Mouse (Mus musculus): ENCODE measurements at regions not wholly inside any gene's neighbourhood (a gene's known extent, or its start where the extent isn't known, plus 50 kb on each side); places are given as distances from the start of the nearest gene placed in this dataset.

- H3K36me3 ChIP-seq (ENCODE audit: control insufficient read depth, insufficient read depth): no peaks in the 10 kb centered on the region
- H3K4me2 ChIP-seq (replicated peaks; ENCODE audit: low read depth): no peak overlapping the region
- no peak overlapping the region for H3K4me3 ChIP-seq (ENCODE audit: low read depth, low read length)
- H3K9ac ChIP-seq (ENCODE audit: low read depth, low read length): no peak overlapping the region
- 86% methylated on average over 5 of the region's 5 CpGs for WGBS
- H3K27me3 ChIP-seq (replicated peaks; ENCODE audit: control insufficient read depth, insufficient read depth, low read length): no peaks in the 10 kb centered on the region
- H3K27ac ChIP-seq (ENCODE audit: low read depth, low read length): no peak overlapping the region
- H3K9me3 ChIP-seq (ENCODE audit: control insufficient read depth): no peaks in the 10 kb centered on the region
- no peak for TF ChIP-seq CTCF (IDR thresholded peaks at IDR 0.05; ENCODE audit: low read depth)
- ATAC-seq: no peak
- no peaks in the 10 kb centered on the region for H3K4me1 ChIP-seq (replicated peaks; ENCODE audit: control insufficient read depth, insufficient read depth, low read length)
Measured at GRCm38 (mm10) chr8:7718898-7719696, 941.9 kb downstream of the Efnb2 start.

GRCm38 (mm10) chr8:7710764-7711163, 950.3 kb downstream of the Efnb2 start:
- Histone ChIP-seq H3K36me3 (ENCODE audit: control insufficient read depth, insufficient read depth) (no peaks in the 10 kb centered on the region), H3K4me3 (ENCODE audit: low read depth, low read length) (no peak overlapping the region), H3K4me2 (replicated peaks; ENCODE audit: low read depth) (no peak overlapping the region), H3K4me1 (replicated peaks; ENCODE audit: control insufficient read depth, insufficient read depth, low read length) (no peaks in the 10 kb centered on the region), H3K9me3 (ENCODE audit: control insufficient read depth) (no peaks in the 10 kb centered on the region), H3K27ac (ENCODE audit: low read depth, low read length) (no peak overlapping the region), H3K9ac (ENCODE audit: low read depth, low read length) (no peak overlapping the region), H3K27me3 (replicated peaks; ENCODE audit: control insufficient read depth, insufficient read depth, low read length) (no peaks in the 10 kb centered on the region)
- ATAC-seq: no peak
- WGBS: 75% methylated on average over 1 of the region's 1 CpGs
- no peak for TF ChIP-seq CTCF (IDR thresholded peaks at IDR 0.05; ENCODE audit: low read depth)

DNA sequence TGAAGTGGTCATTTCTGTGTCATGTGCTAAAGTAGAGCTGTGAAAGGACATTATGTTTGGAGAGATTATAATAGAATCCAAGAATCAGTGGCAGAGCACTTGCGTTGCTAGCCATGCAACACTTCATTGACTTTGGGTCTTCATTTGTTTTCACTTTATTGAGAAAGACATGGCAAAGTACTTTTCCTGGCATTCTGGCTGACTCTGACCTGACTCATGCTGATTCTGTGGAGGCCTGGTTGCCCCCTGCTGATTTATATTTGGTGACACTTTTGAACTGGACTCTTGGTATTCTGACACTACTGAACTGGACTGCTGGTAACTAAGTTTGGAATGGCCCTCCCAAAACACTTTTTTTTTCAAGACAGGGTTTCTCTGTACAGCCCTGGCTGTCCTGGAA, 951.6 kb downstream of the Efnb2 start:
- Histone ChIP-seq H3K9ac (ENCODE audit: low read depth, low read length) (no peak overlapping the region), H3K4me2 (replicated peaks; ENCODE audit: low read depth) (no peak overlapping the region), H3K4me3 (ENCODE audit: low read depth, low read length) (no peak overlapping the region), H3K27ac (ENCODE audit: low read depth, low read length) (no peak overlapping the region), H3K9me3 (ENCODE audit: control insufficient read depth) (no peaks in the 10 kb centered on the region), H3K4me1 (replicated peaks; ENCODE audit: control insufficient read depth, insufficient read depth, low read length) (no peaks in the 10 kb centered on the region), H3K36me3 (ENCODE audit: control insufficient read depth, insufficient read depth) (no peaks in the 10 kb centered on the region), H3K27me3 (replicated peaks; ENCODE audit: control insufficient read depth, insufficient read depth, low read length) (no peaks in the 10 kb centered on the region)
- no peak for ATAC-seq
- 94% methylated on average over 1 of the region's 1 CpGs for WGBS
- no peak for TF ChIP-seq CTCF (IDR thresholded peaks at IDR 0.05; ENCODE audit: low read depth)

GRCm38 (mm10) chr8:7691355-7691996, 969.6 kb downstream of the Efnb2 start:
- ATAC-seq: no peak
- no peak for TF ChIP-seq CTCF (IDR thresholded peaks at IDR 0.05; ENCODE audit: low read depth)
- Histone ChIP-seq H3K4me3 (ENCODE audit: low read depth, low read length) (no peak overlapping the region), H3K4me2 (replicated peaks; ENCODE audit: low read depth) (no peak overlapping the region), H3K27ac (ENCODE audit: low read depth, low read length) (no peak overlapping the region), H3K9me3 (ENCODE audit: control insufficient read depth) (no peaks in the 10 kb centered on the region), H3K36me3 (ENCODE audit: control insufficient read depth, insufficient read depth) (no peaks in the 10 kb centered on the region), H3K9ac (ENCODE audit: low read depth, low read length) (no peak overlapping the region), H3K4me1 (replicated peaks; ENCODE audit: control insufficient read depth, insufficient read depth, low read length) (no peaks in the 10 kb centered on the region), H3K27me3 (replicated peaks; ENCODE audit: control insufficient read depth, insufficient read depth, low read length) (no peaks in the 10 kb centered on the region)
- 85% methylated on average over 2 of the region's 2 CpGs for WGBS

- no peak for TF ChIP-seq CTCF (IDR thresholded peaks at IDR 0.05; ENCODE audit: low read depth)
- Histone ChIP-seq H3K4me1 (replicated peaks; ENCODE audit: control insufficient read depth, insufficient read depth, low read length) (no peaks in the 10 kb centered on the region), H3K36me3 (ENCODE audit: control insufficient read depth, insufficient read depth) (no peaks in the 10 kb centered on the region), H3K27ac (ENCODE audit: low read depth, low read length) (no peak overlapping the region), H3K9me3 (ENCODE audit: control insufficient read depth) (no peaks in the 10 kb centered on the region), H3K4me2 (replicated peaks; ENCODE audit: low read depth) (no peak overlapping the region), H3K9ac (ENCODE audit: low read depth, low read length) (no peak overlapping the region), H3K27me3 (replicated peaks; ENCODE audit: control insufficient read depth, insufficient read depth, low read length) (no peaks in the 10 kb centered on the region), H3K4me3 (ENCODE audit: low read depth, low read length) (no peak overlapping the region)
- ATAC-seq: no peak
Measured at GRCm38 (mm10) chr8:7653804-7654203, 1007.2 kb downstream of the Efnb2 start.

Data from intestine, postnatal 0 days (tissue).